ENCODE assay signal across 8 mouse cellular contexts in genomic region chr19:6046294-6047153, GRCm38 (mm10). TPM values are rescaled to one million over a fixed set of nuclear protein-coding genes. Genes with fewer than 3 reads are reported as not detected.
A peak's percentile ranks its signal among the peaks of the same experiment; 100 is the strongest.
DNase-seq lines count a peak whose midpoint lies in the region; ATAC-seq and TF ChIP-seq lines count a peak whose summit lies in the region.

Gene Syvn1 (plus strand): TSS chr19:6046576.

- under 1% methylated on average over 65 of the region's 65 CpGs for WGBS in forebrain, embryonic 12.5 days
- under 1% methylated on average over 65 of the region's 65 CpGs for WGBS in heart, postnatal 0 days
- under 1% methylated on average over 65 of the region's 65 CpGs for WGBS in liver, embryonic 16.5 days (ENCODE audit: insufficient replicate concordance)
- WGBS in neural tube, embryonic 13.5 days, result under 1% methylated on average over 65 of the region's 65 CpGs

- dilution Hi-C loops in CH12.LX (cut with MboI; ENCODE audit: extremely low pct_ligation_motif_present, extremely low pct_unique_long_range_greater_than_20kb, low sequenced_read_pairs), result no loop called here

- no peak for TF ChIP-seq CTCF in CH12.LX (conservative IDR thresholded peaks at IDR 0.05 in 1 of 2, IDR thresholded peaks at IDR 0.05 in 1 of 2; ENCODE audit: low read depth in 2 of 2, low read length in 2 of 2)
- TF ChIP-seq CTCF in heart, postnatal 0 days (IDR thresholded peaks at IDR 0.05; ENCODE audit: low read depth), result no peak
- TF ChIP-seq CTCF in testis, adult 2 months (IDR thresholded peaks at IDR 0.05; ENCODE audit: control insufficient read depth, insufficient read depth, insufficient replicate concordance, low read depth, low read length), result no peak

- in situ Hi-C loops in CH12.LX (cut with MboI; ENCODE audit: low pct_ligation_motif_present, low pct_unique_long_range_greater_than_20kb, low sequenced_read_pairs), result no loop called here

- no peak for TF ChIP-seq EP300 in CH12.LX (IDR thresholded peaks at IDR 0.05; ENCODE audit: low read length)
- TF ChIP-seq EP300 in heart, postnatal 0 days (IDR thresholded peaks at IDR 0.05; ENCODE audit: low read depth), result peak; percentile 77

- peak within 1 kb of the TSS; percentile 99 for H3K27ac ChIP-seq in CH12.LX (ENCODE audit: insufficient read depth, low read depth)
- H3K27ac ChIP-seq in forebrain, embryonic 12.5 days, result peak within 1 kb of the TSS; percentile 99
- peak within 1 kb of the TSS; percentile 97 for H3K27ac ChIP-seq in heart, postnatal 0 days (ENCODE audit: low read depth)
- peak within 1 kb of the TSS; percentile 98 for H3K27ac ChIP-seq in liver, embryonic 16.5 days (ENCODE audit: low read length)
- peak within 1 kb of the TSS; percentile 99 for H3K27ac ChIP-seq in neural tube, embryonic 13.5 days (replicated peaks)
- H3K27ac ChIP-seq in testis, adult 2 months (ENCODE audit: control insufficient read depth, insufficient read depth, low read depth, low read length), result peak within 1 kb of the TSS; percentile 91

- peak; percentile 78 for TF ChIP-seq POLR2A in CH12.LX (IDR thresholded peaks at IDR 0.05; ENCODE audit: low read depth, low read length)
- TF ChIP-seq POLR2A in testis, adult 2 months (IDR thresholded peaks at IDR 0.05; ENCODE audit: control insufficient read depth, low read depth, low read length), result peak; percentile 95

- peak within 1 kb of the TSS; percentile 82 to 99 (median 98) for H3K4me3 ChIP-seq in CH12.LX (replicated peaks in 1 of 3; ENCODE audit: low read depth in 2 of 3, low read length in 2 of 3, poor library complexity in 1 of 3)
- H3K4me3 ChIP-seq in forebrain, embryonic 12.5 days (replicated peaks), result peak within 1 kb of the TSS; percentile 95
- H3K4me3 ChIP-seq in heart, postnatal 0 days (ENCODE audit: low read depth, low read length), result peak within 1 kb of the TSS; percentile 73
- H3K4me3 ChIP-seq in liver, embryonic 16.5 days (ENCODE audit: low read depth, low read length), result peak within 1 kb of the TSS; percentile 84
- H3K4me3 ChIP-seq in neural tube, embryonic 13.5 days, result peak within 1 kb of the TSS; percentile 88
- H3K4me3 ChIP-seq in testis, adult 2 months (ENCODE audit: control insufficient read depth, low read depth, low read length), result peak within 1 kb of the TSS; percentile 88

- H3K4me2 ChIP-seq in CH12.LX (ENCODE audit: insufficient read depth, low read depth, poor library complexity, severe bottlenecking), result peak within 1 kb of the TSS; percentile 93
- H3K4me2 ChIP-seq in forebrain, embryonic 12.5 days, result peak within 1 kb of the TSS; percentile 100
- peak within 1 kb of the TSS; percentile 97 for H3K4me2 ChIP-seq in heart, postnatal 0 days (ENCODE audit: low read depth, low read length)
- H3K4me2 ChIP-seq in liver, embryonic 16.5 days (ENCODE audit: low read depth, low read length), result peak within 1 kb of the TSS; percentile 98
- H3K4me2 ChIP-seq in neural tube, embryonic 13.5 days, result peak within 1 kb of the TSS; percentile 99

- ATAC-seq in forebrain, embryonic 12.5 days (ENCODE audit: low FRiP score), result peak; percentile 92
- peak; percentile 88 for ATAC-seq in heart, postnatal 0 days (ENCODE audit: insufficient read depth, low read depth)
- ATAC-seq in liver, embryonic 16.5 days (ENCODE audit: low read depth), result peak; percentile 90
- peak; percentile 93 for ATAC-seq in neural tube, embryonic 13.5 days (ENCODE audit: low read depth)

- H3K9ac ChIP-seq in CH12.LX (ENCODE audit: insufficient read depth, low read depth), result peak within 1 kb of the TSS; percentile 97
- H3K9ac ChIP-seq in forebrain, embryonic 12.5 days, result peak within 1 kb of the TSS; percentile 90
- peak within 1 kb of the TSS; percentile 88 for H3K9ac ChIP-seq in heart, postnatal 0 days (replicated peaks; ENCODE audit: low read depth, low read length)
- peak within 1 kb of the TSS; percentile 86 for H3K9ac ChIP-seq in liver, embryonic 16.5 days (ENCODE audit: low read depth, low read length)
- peak within 1 kb of the TSS; percentile 95 for H3K9ac ChIP-seq in neural tube, embryonic 13.5 days

- H3K4me1 ChIP-seq in CH12.LX (ENCODE audit: control insufficient read depth in 1 of 2, insufficient read depth in 2 of 2), result peaks cover 36 to 58% of the 10 kb centered on the region in 2 experiments
- peaks cover 26% of the 10 kb centered on the region for H3K4me1 ChIP-seq in forebrain, embryonic 12.5 days
- H3K4me1 ChIP-seq in heart, postnatal 0 days (ENCODE audit: control insufficient read depth, insufficient read depth), result peaks cover 15% of the 10 kb centered on the region
- H3K4me1 ChIP-seq in liver, embryonic 16.5 days (ENCODE audit: control insufficient read depth, low read depth, low read length), result peaks cover 33% of the 10 kb centered on the region
- peaks cover 36% of the 10 kb centered on the region for H3K4me1 ChIP-seq in neural tube, embryonic 13.5 days (replicated peaks)
- peaks cover 5% of the 10 kb centered on the region for H3K4me1 ChIP-seq in testis, adult 2 months (ENCODE audit: control insufficient read depth, insufficient read depth, low read length)

- H3K79me2 ChIP-seq in CH12.LX (replicated peaks; ENCODE audit: control insufficient read depth, extremely low read depth, insufficient read depth, poor library complexity, severe bottlenecking), result peaks cover 41% of the 10 kb centered on the region

- DNase-seq in CH12.LX (ENCODE audit: extremely low read depth), result peak; percentile 96
- peak; percentile 94 for DNase-seq in c-Kit-positive CD71-positive TER-119-positive erythroid progenitor cells, embryonic 14.5 days (ENCODE audit: low spot score)
- peak; percentile 95 for DNase-seq in heart, postnatal 0 days (ENCODE audit: low spot score)
- DNase-seq in kidney, postnatal 4 days, result peak; percentile 89 to 94

- TF ChIP-seq RAD21 in CH12.LX (IDR thresholded peaks at IDR 0.05; ENCODE audit: low read depth, low read length), result no peak

- H3K27me3 ChIP-seq in CH12.LX (replicated peaks), result no peaks in the 10 kb centered on the region
- no peaks in the 10 kb centered on the region for H3K27me3 ChIP-seq in forebrain, embryonic 12.5 days
- H3K27me3 ChIP-seq in heart, postnatal 0 days (ENCODE audit: control insufficient read depth, insufficient read depth, low read length), result no peaks in the 10 kb centered on the region
- H3K27me3 ChIP-seq in liver, embryonic 16.5 days (ENCODE audit: control insufficient read depth, insufficient read depth, low read depth, low read length), result no peaks in the 10 kb centered on the region
- no peaks in the 10 kb centered on the region for H3K27me3 ChIP-seq in neural tube, embryonic 13.5 days
- no peaks in the 10 kb centered on the region for H3K27me3 ChIP-seq in testis, adult 2 months (ENCODE audit: control insufficient read depth, insufficient read depth, low read length)

- peaks cover 32 to 35% of the 10 kb centered on the region in 2 experiments for H3K36me3 ChIP-seq in CH12.LX (replicated peaks in 1 of 2; ENCODE audit: control insufficient read depth in 1 of 2, insufficient read depth in 1 of 2, low read length in 1 of 2)
- H3K36me3 ChIP-seq in forebrain, embryonic 12.5 days (replicated peaks), result peaks cover 35% of the 10 kb centered on the region
- H3K36me3 ChIP-seq in heart, postnatal 0 days (replicated peaks; ENCODE audit: control insufficient read depth, insufficient read depth, low read length), result peaks cover 35% of the 10 kb centered on the region
- H3K36me3 ChIP-seq in liver, embryonic 16.5 days (ENCODE audit: control insufficient read depth, insufficient read depth), result peaks cover 31% of the 10 kb centered on the region
- peaks cover 36% of the 10 kb centered on the region for H3K36me3 ChIP-seq in neural tube, embryonic 13.5 days
- peaks cover 2% of the 10 kb centered on the region; the same call in 1 of the 2 replicates for H3K36me3 ChIP-seq in testis, adult 2 months (ENCODE audit: control insufficient read depth, insufficient read depth, low read length)

- no peaks in the 10 kb centered on the region for H3K9me3 ChIP-seq in CH12.LX (replicated peaks; ENCODE audit: low read length)
- H3K9me3 ChIP-seq in forebrain, embryonic 12.5 days, result no peaks in the 10 kb centered on the region
- H3K9me3 ChIP-seq in heart, postnatal 0 days (replicated peaks; ENCODE audit: control insufficient read depth, low read length), result no peaks in the 10 kb centered on the region
- H3K9me3 ChIP-seq in liver, embryonic 16.5 days (replicated peaks; ENCODE audit: control insufficient read depth, low read length), result no peaks in the 10 kb centered on the region
- H3K9me3 ChIP-seq in neural tube, embryonic 13.5 days, result no peaks in the 10 kb centered on the region

TF ChIP-seq in CH12.LX, 34 proteins besides CTCF, POLR2A, EP300 and RAD21 (continues in another document):
- TF ChIP-seq MAZ (IDR thresholded peaks at IDR 0.05; ENCODE audit: low read depth, low read length) (peak; percentile 84; the same call in 1 of the 2 replicates), IRF4 (IDR thresholded peaks at IDR 0.05; ENCODE audit: low read depth, low read length) (0 out of 2 replicates have a peak, but pooled peaks have one; percentile 19), UBTF (IDR thresholded peaks at IDR 0.05; ENCODE audit: low read depth, low read length) (no peak), BHLHE40 (IDR thresholded peaks at IDR 0.05; ENCODE audit: low read depth, low read length) (peak; percentile 26; the same call in 1 of the 2 replicates), JUND (conservative IDR thresholded peaks at IDR 0.05; ENCODE audit: low read depth, low read length) (no peak; the same call in 1 of the 2 replicates), CHD1 (IDR thresholded peaks at IDR 0.05; ENCODE audit: low read depth, low read length) (peak; percentile 97), SMC3 (IDR thresholded peaks at IDR 0.05; ENCODE audit: low read depth, low read length) (no peak), ETS1 (conservative IDR thresholded peaks at IDR 0.05; ENCODE audit: low read depth, low read length) (no peak; the same call in 1 of the 2 replicates), KAT2A (IDR thresholded peaks at IDR 0.05; ENCODE audit: insufficient replicate concordance, low read length) (0 out of 2 replicates have a peak, but pooled peaks have one; percentile 62), PAX5 (IDR thresholded peaks at IDR 0.05; ENCODE audit: low read length) (peak; percentile 57; the same call in 1 of the 2 replicates), CHD2 (IDR thresholded peaks at IDR 0.05; ENCODE audit: low read length) (peak; percentile 98), HCFC1 (IDR thresholded peaks at IDR 0.05; ENCODE audit: low read depth, low read length) (peak; percentile 75), USF2 (conservative IDR thresholded peaks at IDR 0.05; ENCODE audit: low read depth, low read length) (no peak)

RNA-seq across cellular contexts. Expression of gene Syvn1, which starts in this region (rescaled TPM):
- total RNA-seq in CH12.LX (2012; rRNA removed) (26.8 and 32.0 TPM in 2 replicates), CH12.LX (2014; rRNA removed) (13.5 and 16.5 TPM in 2 replicates)
- polyA plus RNA-seq in CH12.LX (2012; ENCODE audit: insufficient read length, low read depth), result 82.5 and 106 TPM in 2 replicates
- polyA plus RNA-seq in forebrain, embryonic 12.5 days (2016; fragmentation: Nextera tagmentation; extraction: Ambion mirVana), result 26.4 and 31.3 TPM in 2 replicates
- total RNA-seq in heart, postnatal 0 days (2014; rRNA removed; ENCODE audit: low replicate concordance), result 12.0 and 16.0 TPM in 2 replicates
- 9.2 and 10.2 TPM in 2 replicates for polyA plus RNA-seq in heart, postnatal 0 days (2015; fragmentation: Nextera tagmentation; extraction: Ambion mirVana)
- polyA plus RNA-seq in liver, embryonic 16.5 days (2015; fragmentation: Nextera tagmentation; extraction: Ambion mirVana), result 14.4 and 19.0 TPM in 2 replicates
- 36.2 and 37.0 TPM in 2 replicates for polyA plus RNA-seq in neural tube, embryonic 13.5 days (2015; fragmentation: Nextera tagmentation; extraction: Ambion mirVana)
- 30.5 and 33.3 TPM in 2 replicates for polyA plus RNA-seq in testis, adult 2 months (2012; rRNA removed)

Comparison
In these comparisons a context has a peak if more than half of its experiments do, and no peak if none do; other contexts are left out.
1. Peak in every context shown above with its lines: DNase-seq, ATAC-seq, H3K4me3 ChIP-seq and H3K27ac ChIP-seq.